Mouse (Mus musculus) testis, postnatal 10 days (tissue): ENCODE measurements around the gene Ccdc91.

Source experiments
- DNase-seq: peaks from one replicate; pipeline ENCODE4 v3.0.0; 2021; ENCODE audit warnings: low spot score

Gene Ccdc91

DNA sequence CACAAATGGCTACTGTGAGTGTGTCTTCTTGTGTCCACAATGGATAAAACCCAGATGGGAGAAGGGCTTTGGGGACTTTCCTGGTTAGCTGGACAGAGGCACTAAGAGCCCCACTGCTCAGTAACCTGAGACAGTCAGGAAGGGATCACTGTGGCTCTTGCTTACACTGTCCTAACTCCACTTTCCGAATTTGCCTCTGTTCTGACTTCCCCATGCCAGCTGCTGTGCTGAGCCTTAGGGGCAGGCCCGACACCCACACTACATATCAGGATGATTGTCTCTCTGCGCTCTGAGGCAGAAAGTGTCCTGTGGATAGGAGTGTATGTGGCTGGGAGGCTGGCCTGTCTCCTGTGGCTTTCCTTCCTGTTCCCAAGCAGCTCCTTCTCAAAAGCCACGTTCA, 97.5 kb downstream of the Ccdc91 start:
- DNase-seq, result no peak

DNA sequence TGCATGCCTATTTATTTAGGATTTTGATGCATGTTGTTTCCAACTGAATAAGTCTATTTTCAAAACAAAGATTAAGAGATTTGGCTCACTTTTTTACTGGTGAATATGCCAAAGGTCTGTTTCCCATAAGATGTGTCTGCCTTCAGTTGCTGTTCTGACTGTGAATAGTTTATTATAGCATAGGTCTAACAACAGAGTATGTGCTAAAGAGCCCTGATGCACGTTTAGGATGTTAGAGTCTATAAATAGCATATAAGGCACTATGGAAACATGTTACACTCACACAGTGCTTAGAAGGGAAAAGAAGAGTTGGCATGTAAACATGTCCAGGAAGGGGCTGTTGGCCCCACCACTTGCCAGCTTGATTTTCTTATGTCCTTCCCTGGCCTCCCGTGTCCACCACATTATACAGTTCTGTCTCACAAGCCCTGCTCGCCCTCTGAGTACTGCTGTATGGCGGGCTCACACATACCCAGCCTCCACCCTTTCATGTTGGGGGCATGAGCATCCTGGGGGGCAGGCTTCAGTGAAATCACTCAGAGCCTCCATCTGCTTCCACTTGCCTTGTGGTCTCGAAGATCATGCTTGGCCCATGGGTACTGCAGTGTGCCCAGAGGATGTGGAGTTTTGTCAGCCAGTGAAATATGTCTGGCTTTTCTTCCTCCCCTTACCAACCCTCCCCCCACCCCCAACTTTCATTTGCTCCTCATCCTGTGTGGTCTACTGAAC, 99.0 kb downstream of the Ccdc91 start:
- DNase-seq, result no peak

DNA sequence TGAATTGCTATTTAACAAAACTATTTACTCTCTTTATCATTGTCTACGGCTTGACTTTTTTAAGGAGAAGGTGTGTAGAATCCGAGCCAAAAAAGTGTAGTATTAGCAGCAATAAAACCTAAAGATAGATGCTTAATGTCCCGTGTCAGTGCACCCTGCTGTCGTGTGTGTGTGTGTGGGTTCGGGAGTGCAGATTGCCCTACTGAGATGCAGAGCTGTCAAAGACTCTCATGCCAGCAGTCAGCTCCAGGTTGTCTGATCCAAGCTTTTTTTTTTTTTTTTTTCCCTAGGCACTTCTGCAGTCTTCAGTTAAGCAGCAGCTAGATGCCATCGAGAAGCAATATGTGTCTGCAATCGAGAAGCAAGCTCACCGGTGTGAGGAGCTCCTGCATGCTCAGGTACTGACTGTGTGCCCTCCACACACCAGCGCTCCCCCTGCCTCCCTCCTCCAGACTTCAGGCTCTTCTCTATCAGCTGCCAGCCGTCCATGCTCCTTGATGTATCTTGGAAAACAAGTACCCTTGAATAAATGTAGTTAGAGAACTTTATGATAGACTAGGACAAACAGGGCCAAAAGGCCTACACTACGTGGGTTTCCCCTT, 99.7 kb downstream of the Ccdc91 start:
- no peak for DNase-seq

DNA sequence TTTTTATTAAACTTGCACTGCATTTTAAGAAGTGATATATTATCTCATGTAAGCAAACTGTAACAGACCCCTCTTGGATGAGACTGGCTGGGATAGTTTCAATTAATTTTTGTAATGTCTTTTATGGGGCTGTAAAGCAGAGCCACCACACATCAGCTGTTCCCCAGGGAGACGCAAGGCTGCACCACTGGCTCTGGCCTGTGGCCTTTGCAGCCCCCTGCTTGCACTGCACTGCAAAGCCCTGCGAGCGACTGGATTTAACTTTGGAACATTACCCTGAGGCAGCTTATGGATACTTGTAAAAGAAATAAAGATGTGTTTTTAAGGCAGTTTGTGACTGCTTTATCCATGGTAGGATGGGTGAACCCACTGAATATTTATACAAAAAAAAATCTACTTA, 112.0 kb downstream of the Ccdc91 start:
- DNase-seq, result no peak

DNA sequence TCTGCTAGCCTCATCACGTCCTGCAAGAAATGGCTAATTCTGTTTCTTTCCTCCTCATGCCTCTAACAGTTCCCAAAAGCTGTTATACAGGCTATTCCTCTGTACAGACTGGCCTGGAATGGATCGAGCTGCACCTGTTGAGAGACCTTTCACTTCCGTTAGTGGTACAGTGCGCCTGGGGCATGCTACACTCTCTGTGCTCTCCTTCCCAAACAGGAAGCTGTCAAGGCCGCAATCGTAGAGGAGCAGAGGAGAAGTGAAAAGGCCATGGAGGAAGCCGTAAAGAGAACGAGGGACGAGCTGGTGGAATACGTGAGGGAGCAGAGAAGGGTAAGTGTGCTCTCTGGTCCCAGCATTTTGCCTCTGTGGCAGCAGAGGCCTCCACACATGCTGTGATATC, 131.0 kb downstream of the Ccdc91 start:
- DNase-seq, result no peak

DNA sequence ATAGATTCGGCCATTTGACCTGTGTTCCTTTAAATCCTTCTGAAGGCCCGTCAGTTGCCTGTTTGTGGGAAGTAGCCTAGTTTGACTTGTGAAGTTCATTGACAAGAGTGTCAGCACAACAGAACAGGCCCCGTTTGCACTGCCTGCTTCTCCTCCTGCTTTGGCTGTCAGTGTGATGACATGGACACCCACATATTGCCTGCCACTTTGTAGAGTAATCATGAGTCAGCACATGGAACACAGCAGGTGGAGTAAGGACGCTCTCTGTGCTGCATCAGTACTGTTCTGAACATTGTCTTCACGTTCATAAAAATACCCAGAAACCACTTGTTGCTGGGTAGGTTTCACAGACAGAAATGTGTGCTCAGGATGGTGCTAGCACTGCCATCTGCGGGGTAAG, 132.0 kb downstream of the Ccdc91 start:
- DNase-seq, result no peak

DNA sequence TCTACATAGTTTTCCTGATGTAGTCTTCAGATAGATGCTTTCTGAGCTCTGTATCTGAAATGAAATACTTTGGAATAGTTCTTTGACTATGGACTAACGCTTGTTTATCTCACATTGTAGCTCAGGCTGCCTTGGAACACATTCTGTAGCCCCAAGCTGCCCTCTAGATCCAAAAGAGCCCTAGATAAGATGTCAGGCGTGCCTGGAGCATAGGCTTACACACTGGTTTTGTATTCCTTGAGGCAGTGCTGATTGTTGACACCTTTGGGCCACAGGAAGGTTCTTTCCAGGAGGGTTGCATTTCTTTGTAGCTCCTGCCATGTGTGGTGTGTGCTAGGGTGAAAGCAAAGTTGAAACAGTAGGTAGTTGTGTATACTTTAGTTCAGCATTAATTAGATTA, 139.7 kb downstream of the Ccdc91 start:
- DNase-seq, result no peak

DNA sequence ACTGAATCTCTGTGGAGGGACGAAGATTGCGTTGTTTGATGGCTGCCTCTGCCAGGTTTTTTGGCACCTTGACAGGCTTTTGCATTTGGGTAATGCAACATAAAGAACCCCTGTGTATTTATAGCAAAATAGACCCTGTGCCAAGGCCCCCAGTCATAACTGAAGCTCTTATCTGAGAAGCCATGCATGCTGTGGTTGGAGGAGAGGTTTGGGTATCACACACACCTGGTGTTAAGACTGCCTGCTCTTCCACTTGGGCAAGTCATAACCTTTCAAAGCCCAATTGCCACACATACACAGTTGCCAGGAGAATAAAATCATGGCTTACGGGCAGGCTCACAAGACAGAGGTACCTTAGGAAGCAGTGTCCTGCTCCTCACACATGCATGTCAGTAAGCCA, 147.5 kb downstream of the Ccdc91 start:
- DNase-seq, result no peak

DNA sequence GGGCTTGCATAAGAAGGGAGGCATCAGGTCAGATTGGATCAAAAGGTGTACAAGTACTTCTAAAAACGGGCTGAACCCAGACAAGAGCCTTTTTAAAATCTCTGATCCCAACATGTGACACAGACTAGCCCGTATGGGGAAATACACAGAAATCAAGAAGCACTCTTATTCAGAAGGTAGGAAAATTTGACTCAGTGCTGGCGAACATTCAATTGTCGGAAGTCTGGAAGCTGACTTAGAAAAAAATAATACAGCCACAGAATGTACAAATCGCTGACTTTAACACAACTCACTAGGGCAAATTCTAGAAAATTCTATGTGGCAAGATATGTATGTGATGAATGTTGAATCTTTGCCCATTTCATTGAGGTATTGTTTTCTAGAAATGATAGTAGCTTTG, 160.8 kb downstream of the Ccdc91 start:
- no peak for DNase-seq

DNA sequence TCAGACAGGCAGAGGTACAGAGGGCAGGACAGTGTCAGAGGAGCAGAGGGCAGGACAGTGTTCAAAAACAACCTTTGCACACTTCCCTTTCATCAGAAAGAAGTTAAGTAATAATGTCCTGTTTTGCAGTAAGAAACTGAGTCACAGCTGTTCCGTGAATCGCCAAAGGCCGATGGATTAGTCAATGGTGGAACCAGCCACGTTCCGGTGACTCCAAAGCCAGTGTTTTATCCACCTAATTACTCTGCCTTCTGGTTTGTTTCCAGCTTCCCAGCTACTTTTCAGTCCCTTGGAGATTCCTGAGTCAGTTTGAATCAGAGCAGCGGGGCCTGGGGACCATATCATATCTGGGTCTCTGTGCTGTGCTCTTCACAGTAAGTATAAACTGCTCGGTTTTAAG, 168.2 kb downstream of the Ccdc91 start:
- no peak for DNase-seq

DNA sequence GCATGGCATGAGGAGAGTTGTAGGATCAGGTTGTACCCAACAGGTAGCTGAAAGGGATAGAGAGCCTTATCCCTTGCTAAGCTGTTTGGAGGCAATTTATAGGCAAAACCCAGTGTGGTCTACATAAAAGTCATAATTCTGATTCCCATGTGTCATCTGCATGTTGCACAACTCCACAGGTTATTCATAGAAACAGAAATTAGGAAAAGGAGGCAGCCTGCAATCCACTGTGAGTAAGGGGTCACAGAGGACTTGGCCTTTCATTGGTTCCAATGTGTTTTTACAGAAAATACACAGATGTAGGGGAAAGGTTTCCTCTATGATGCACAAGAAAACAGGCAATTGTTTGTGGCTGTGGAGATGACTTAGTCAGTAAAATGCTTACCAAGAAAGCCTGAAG, 168.8 kb downstream of the Ccdc91 start:
- DNase-seq, result no peak

DNA sequence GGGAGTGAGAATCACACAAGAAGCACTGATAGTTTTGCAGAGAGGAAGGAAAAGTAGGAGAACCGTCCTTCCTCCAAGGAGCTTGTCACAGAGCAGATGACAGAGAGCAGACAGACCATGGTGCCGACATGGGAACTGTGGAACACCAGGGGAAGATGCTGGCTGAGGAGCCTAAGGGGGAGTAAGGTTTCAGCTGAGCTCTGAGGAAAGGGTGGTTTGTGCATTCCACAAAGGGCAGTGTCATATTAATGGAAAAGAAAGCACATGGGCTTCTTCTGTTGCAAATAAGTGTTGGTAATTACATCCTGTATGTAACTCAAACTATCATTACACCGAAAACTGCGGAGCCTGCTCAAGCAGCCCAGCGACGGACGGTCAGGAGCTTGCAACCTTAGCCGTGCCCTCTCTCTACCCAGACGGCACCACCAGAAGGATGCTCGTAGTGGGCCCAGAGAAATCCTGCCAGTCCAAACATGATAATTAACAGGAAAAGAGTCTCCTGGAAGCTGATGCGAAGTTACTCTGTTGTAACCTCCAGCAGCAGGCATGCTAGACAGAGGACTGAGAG, 170.9 kb downstream of the Ccdc91 start:
- no peak for DNase-seq

DNA sequence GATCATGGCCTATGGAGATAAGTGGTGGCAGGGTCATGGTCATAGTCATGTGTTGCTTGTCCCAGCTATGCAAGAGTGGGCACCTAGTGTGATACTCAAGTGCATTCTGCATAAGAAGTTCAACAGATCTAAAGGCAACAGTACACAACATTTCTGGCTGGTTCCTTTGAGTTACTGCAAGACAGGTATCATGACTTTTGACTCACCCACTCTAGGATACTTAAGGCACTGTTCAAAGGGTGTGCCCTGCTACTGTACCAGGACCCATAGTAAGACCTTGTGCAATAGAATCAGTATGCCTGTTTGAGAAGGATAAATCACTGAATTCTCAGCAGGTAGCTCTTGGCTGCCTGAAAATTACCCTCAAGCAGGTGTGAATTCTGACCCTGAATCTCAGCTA, 182.4 kb downstream of the Ccdc91 start:
- no peak for DNase-seq

DNA sequence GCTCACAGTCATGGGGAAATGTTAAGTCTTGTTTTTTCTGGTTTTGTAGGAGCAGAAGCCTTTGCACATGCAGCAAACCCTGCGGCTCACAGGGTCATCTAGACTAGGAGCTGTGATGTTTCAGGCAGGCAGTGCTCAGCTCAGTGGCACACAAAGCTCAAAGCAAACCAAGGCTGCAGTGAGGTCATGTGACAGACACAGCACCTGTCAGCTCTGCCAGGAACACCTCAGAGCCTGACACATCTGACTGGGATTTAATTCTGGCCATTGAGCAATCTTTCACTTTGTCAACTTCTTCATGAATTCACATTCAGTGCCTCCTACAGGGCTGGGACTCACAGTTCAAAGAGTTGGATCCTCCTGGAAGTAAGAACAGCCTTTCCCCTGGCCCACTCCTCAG, 185.1 kb downstream of the Ccdc91 start:
- no peak for DNase-seq

DNA sequence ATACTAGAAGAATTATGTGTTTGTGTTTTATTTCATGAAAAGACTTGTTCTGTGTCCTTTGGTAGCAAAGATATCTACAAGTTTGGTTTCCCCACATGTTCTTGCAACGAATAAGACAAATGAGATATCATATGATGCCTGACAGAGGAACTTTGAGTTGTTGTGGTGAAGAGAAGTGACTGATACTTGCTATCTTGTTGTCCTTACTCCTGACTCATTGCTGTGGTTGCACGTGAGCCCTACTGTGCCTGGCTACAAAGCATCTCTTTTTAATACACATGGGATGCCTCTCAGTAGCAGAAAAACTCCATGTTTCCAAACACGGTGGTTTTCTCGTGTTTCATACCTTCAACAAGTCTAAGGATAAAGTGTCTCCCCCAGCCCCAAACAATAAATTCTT, 186.2 kb downstream of the Ccdc91 start:
- DNase-seq, result no peak

DNA sequence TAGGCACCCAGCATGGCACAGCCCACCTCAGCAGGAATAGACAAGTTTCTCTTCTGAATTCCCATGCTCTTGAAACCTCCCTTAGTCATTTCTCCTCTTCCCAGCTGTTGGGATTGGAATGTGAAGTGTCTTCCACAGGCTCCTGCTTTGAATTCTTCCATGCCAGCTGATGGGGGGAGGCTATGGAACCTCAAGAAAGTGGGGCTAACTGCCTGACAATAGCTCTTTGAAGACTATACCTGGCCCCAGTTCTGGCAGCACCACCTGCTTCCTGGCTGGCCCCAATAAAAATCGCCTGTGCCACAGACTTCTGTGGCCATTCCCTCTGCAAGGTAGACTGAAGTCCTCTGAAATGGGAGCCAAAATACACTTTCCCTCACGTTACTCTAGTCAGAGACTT, 187.0 kb downstream of the Ccdc91 start:
- DNase-seq, result no peak

DNA sequence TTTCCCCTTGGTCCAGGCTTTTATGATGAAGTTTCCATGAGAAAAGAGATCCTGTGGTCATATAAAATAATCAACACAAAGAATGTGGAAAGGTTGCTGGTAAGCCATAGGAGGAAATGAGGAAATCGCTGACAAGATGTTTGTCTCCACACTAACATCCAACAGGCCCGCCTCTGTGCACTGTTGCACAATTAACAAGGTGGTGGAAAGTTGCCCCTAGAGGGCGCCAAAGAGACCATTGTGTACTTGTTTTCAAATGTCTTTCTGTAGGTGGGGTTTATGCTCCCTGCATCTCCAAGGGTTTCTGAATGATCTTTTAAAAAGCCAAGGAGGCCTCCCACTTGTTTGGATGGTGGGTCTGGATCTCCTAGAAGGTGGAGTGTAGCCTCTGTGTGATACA, 188.7 kb downstream of the Ccdc91 start:
- DNase-seq, result peak; percentile 76

DNA sequence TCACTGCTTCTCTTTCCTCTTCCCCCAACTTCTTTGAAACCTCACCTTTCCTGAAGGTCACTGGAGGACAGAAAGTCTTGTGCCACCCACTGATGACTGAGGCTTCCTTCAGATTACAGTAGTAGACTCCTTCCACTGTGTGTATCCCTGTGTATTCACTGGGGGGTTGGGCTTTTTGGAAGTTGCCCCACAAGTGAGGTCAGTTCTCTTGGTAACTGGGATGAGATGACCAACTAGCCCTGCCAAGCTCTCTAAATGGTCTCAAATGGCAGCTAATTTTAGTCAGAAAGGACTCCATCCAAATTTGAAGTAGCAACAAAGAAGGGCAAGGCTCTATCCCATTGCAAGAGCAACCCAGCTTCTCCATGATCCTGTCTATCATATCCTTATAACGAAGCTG, 195.7 kb downstream of the Ccdc91 start:
- DNase-seq, result no peak

DNA sequence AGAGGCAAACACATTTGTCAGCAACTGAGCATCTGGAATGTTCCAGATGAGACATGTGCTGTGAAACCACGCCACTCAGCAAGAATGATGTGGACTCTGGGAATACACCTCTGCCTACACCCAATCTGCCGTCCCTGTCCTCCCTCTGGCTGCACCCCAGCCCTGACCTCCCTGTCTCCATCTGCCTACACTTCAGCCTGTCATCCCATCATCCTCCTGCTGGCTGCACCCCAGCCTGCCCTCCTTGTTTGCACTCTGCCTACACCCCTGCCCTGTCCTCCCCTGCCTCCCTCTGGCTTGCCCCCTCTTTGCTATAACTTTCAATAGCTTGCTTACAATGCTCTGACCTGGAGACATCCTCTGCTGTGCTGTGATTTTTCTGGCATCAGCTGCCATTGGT, 196.9 kb downstream of the Ccdc91 start:
- no peak for DNase-seq

DNA sequence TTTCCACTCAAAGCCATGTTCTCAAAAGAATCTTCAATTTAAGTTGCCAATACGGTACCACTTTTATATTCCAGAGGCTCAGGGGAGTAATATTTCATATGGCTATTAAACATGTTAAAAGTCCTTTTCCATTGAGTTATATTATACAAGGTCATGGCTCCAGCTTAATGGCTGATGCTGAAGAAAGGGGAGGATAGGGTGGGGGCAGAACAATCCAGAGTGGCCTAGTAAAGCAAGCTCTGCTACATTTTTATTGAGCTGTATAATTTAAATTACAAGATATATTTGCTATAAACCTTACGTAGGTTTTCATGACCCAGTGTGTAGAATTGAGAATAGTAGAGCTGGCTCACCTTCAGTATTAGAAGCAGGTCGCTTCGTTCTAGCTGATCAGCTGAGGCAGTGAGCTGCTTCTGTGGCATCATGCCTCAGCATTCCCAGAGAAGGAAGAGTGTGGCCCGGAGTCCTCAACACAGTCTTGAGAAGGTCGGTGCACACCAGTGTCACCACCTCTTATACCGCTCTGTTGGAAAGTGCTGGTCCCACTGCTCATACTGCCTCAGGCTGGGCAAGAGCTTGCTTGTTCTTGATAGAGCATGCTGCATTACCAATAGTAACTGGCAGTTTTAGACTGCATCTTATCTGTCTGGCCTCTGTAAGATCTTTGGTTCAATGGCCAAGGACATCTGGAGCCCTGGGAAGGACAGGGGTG, 199.6 kb downstream of the Ccdc91 start:
- DNase-seq, result no peak

DNA sequence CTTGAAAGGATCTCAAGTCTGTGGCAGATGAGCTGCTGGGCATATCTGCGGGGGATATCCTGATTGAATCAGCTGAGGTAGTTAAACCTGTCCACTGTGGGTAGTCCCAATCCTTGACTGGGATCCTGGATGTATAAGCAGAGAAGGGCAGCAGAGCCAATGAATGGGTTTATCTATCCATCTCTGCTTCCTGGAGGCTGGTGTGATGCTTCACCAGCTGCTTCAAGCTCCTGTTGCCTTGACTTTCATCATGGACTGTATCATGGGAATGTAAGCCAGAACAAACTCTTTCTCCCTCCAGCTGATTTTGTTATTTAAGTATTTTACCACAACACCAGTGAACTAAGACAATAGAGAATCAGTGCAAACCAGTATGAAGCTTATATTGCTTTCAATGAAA, 200.6 kb downstream of the Ccdc91 start:
- DNase-seq, result no peak
